Mouse (Mus musculus): Measurements from ENCODE around the gene Mettl3.

Gene Mettl3

DNA sequence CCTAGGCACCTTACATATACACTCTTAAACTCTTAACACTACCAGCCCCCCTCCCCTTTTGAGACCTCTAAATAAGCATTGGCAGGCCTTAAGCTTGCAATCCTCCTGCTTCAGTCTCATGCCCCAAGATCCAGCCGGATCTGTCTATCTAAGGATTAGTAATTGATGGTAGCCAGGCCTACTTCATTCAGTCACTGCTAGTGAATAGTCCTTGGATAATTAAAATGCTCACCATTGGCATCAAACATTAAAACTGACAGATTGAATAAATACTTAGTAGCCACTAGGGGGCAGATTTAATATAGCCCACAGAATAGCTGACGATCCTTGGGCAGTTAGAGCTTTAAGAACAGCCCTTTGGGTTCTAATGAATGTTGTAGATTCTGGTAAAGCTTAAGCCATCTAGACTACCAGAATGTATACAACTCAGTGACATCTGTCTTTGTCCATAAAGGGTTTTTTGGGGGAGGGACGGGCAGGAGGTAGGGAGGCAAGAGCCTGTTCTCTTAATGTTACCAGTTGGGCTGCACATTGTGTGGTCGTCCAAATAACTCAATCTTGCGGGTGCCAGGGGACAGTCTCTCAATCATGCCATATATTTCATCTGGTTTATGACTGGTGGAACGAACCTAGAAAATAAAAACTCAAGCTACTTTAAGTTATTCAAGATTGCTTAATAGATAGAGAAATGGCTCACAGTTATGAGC lies 9.2 kb downstream of the Mettl3 start:
- no peak for DNase-seq (ENCODE audit: low spot score in 2 of 2)

DNA sequence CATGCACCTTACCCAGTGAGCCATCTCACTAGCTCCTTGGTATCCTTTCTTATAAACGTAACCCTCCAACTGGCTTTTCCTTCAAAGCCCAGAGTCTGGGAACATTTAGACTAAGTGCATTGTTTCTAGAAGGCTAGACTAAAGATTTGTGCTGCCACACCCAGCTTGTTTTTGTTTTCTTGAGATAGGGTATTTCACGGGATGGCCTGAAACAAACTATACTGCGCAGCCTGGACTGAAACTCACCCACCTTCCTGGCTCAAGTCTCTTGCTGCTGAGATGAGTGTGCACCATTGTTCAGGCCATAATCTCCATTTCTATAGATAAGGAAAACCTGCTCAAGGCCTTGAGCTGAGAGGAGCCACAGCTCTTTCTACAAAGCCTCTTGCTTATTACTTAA lies 20.7 kb downstream of the Mettl3 start:
- no peak for DNase-seq (ENCODE audit: low spot score in 2 of 2)

DNA sequence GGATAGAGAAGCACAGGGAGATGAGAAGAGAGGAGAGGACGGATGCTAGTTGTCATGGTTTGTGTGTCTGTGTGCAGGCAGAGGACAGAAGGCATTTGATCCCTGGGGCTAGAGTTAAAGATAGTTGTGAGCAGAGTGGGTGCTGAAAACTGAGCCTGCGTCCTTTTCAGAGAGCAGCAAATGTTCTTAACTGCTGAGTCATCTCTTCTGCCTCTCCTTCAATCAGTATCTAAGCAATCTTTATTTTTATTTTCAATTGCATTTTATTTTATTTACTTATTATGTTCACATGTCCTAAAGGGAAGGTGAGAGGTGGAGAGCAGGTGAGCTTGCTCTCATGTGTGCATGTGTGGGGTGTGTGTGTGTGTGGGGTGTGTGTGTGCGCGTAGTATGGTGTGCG lies 21.3 kb downstream of the Mettl3 start:
- no peak for DNase-seq (ENCODE audit: low spot score in 2 of 2)

DNA sequence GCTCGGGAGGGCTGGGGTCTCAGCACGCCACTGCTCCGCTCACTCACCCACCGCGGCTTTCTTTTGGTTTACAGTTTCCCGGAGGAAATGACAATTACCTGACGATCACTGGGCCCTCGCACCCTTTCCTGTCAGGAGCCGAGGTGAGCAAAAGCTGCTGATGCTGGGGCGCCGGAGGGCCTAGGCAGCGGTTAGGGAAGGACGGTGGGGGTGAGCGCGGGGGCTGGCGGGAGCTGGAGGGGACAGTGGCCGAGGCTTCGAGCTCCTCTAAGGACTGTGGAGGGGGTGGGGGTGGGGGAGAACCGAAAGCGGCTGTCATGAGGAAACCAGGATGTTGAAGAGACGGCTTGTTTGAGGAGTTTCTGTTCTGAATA lies 25.2 kb downstream of the Mettl3 start:
- no peak for DNase-seq (ENCODE audit: low spot score in 2 of 2)

DNA sequence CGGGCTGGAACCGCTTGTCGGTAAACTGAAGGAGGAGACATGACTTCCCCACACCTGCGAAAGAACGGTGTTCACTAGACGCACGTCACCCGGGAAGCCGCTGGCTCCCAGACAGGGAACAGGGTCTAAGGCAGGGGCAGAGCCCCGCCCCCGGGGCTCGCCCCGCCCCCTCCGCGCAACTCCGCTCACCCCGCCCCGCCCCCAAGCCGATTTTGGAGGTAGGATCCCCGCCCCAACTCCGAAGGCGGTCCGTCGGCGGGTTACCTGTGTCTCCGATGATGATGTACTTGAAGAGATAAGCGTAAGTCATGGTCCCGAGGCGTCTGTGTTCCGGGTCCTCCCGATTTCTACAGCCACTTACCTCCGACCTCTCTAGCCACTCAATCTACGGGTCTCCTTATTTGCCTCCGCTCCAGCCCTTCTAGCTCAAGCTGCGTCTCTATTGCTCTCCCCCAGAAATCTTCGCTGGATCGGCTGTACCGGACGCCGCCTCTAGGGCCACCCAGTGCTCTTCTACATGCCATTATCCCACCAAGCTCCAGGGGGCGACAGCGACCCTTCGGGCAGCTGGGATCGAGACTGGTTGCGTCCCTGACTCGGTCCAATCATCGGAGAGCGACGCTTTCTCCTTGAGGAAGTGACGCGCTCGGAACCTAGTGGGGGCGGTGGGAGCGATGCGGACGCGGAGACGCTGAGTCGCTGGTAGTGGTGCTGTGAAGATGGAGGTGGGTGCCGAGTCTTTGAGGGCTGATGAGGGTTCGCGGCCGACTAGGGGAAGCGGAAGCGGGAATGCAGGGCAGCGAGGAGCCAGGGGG lies 25.8 kb downstream of the Mettl3 start, which contains the start of the genes Tox4 and Rab2b:
TSS of gene Tox4 (plus strand) at position 215 of the 815 bp plus-strand sequence.
TSS of gene Rab2b (minus strand) at position 614 of the 815 bp plus-strand sequence.
- peak; percentile 97 to 98 for DNase-seq (ENCODE audit: low spot score in 2 of 2)

DNA sequence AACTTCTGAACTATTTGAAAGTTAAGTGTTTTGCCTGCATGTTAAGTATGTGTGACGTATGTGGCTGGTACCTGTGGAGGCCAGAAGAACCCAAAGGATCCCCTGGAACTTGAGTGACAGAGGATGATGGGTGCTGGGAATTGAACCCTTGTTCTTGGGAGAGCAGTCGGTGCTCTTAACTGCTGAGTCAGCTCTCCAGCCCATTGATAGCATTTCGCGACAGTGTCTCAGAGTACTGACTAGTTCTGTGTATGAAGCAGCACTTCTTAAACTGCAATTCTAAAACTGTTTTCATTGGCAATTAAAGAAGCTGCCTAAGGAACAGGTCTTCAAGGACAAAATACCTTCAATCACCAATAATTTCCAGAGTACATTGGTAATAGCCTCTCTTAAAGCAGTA lies 27.7 kb downstream of the Mettl3 start:
- no peak for DNase-seq (ENCODE audit: low spot score in 2 of 2)

DNA sequence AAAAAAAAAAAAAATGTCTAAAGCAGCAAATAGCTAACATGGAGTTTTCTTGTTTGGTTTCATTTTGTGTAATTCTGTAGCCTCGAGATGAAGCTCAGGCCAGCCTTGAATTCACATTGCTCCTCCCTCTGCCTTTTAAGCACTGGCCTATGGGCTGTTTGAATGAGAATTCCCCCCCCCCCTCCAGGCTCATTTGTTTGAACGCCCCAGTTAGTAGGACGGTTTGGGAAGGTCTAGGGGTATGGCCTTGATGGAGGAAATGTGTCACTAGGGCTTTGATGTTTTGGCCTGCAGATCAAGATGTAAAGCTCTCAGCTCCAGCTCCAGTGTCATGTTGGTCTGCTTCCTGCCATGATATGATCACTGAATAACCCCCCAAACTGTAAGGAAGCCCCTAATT lies 32.1 kb downstream of the Mettl3 start:
- DNase-seq (ENCODE audit: low spot score in 2 of 2) = no peak

DNA sequence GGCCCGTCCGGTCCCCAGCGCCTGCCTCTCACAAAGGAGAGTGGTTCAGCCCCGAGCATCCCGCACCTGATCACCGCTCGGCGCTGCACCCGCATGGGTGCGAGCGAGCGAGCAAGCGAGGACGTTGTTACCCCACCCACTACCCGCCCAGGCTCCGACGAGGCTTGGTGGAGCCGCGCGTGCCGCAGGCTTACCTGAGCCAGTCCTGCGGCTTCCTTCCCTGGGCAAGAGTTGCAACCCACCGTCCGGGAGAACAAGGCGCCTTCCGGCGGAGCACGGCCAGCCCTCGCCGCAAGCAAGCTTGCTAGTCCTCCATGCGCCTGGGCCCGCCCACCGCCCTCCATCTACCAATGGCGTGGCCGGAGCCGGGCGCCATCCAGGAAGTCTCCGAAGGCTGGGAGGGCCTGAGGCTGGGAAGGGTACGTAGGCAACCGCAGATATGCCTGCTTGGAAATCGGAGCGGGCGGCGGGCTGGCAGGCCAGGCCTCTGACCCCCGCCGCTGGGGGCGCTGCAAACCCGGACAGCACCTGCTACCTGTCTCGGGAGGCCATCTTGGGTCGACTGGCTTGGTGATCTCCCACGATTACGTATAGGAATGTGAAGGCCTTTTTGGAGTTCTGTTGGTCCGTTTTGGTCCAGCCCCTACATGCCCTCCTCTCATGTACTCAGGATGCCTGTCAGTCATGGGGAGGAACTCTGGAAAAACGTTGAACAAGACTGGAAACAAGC lies 47.3 kb downstream of the Mettl3 start, which contains the start of gene Chd8:
TSS of gene Chd8 (minus strand) at position 297 of the 730 bp plus-strand sequence.
- DNase-seq (ENCODE audit: low spot score in 2 of 2) = peak; percentile 96 to 98

DNA sequence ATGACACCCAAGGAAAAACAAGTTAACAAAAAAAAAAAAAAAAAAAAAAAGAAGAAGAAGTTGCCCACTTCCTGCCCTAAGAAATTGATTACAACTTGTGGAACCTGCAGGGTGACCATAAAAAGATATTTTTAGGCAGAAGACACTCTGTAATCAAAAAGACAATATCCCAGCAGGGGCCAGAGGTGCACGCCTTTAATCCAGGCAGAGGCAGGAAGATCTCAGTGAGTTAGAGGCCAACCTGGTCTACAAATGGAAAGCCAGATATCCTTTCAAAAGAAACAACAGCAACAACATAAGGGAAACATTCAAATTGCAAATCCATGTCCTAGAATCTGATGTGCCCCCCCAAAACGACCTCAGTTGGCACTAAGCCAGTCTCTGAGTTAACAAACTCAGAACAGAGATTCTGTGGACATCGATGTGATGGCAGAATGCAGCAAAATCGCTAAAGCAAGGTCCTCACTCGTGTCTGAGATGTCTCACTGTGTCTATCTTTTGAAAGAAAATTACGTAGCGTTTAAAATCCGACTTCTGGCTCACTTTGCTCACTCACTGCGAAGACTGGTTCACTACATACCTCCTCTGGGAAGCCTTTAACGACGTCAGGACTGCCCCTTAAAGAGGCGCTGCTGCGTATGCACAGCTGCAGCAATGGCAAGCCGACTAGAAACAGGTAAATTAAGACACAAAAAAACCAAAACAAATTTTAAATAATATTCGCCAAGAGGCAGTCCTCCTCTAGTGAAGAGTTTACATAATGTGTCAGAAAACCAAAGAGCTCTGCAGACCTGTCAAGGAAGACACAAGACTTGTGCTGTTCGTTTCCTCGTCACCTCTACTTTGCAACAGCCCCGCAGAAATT lies 48.4 kb downstream of the Mettl3 start:
- no peak for DNase-seq (ENCODE audit: low spot score in 2 of 2)

DNA sequence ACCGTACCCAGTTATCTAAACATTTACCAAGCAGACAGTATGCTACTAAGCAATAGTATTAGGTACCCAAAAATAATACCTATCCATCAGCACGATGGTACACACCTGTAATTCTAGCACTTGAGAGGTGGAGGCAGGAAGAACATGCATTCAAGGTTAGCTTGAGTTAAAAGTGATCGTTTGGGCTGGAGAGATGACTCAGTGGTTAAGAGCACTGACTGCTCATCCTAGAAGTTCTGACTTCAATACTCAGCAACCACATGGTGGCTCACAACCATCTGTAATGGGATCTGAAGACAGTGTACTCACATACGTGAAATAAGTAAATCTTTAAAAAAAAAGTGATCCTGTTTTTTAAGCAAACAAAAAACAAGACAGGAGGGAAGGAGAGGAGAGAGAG lies 58.8 kb downstream of the Mettl3 start:
- DNase-seq (ENCODE audit: low spot score in 2 of 2) = no peak
